Mouse (Mus musculus): ENCODE measurements at regions not wholly inside any gene's neighbourhood (a gene's known extent, or its start where the extent isn't known, plus 50 kb on each side); places are given as distances from the start of the nearest gene placed in this dataset.

- no peak for ATAC-seq (replicated peaks; ENCODE audit: insufficient number of reproducible peaks, low FRiP score, low TSS enrichment, poor library complexity, severe bottlenecking)
Measured at GRCm38 (mm10) chr16:85743022-85743421, 59.9 kb downstream of the Adamts1 start.

GRCm38 (mm10) chr16:85738606-85739195, 64.2 kb downstream of the Adamts1 start:
- ATAC-seq (replicated peaks; ENCODE audit: insufficient number of reproducible peaks, low FRiP score, low TSS enrichment, poor library complexity, severe bottlenecking) = no peak

GRCm38 (mm10) chr16:85728026-85728425, 74.9 kb downstream of the Adamts1 start:
- no peak for ATAC-seq (replicated peaks; ENCODE audit: insufficient number of reproducible peaks, low FRiP score, low TSS enrichment, poor library complexity, severe bottlenecking)

GRCm38 (mm10) chr16:85721968-85722367, 80.9 kb downstream of the Adamts1 start:
- no peak for ATAC-seq (replicated peaks; ENCODE audit: insufficient number of reproducible peaks, low FRiP score, low TSS enrichment, poor library complexity, severe bottlenecking)

- no peak for ATAC-seq (replicated peaks; ENCODE audit: insufficient number of reproducible peaks, low FRiP score, low TSS enrichment, poor library complexity, severe bottlenecking)
Measured at GRCm38 (mm10) chr16:85712291-85712690, 90.6 kb downstream of the Adamts1 start.

GRCm38 (mm10) chr16:85704254-85705020, 98.5 kb downstream of the Adamts1 start:
- no peak for ATAC-seq (replicated peaks; ENCODE audit: insufficient number of reproducible peaks, low FRiP score, low TSS enrichment, poor library complexity, severe bottlenecking)

GRCm38 (mm10) chr16:85702889-85703480, 99.9 kb downstream of the Adamts1 start:
- no peak for ATAC-seq (replicated peaks; ENCODE audit: insufficient number of reproducible peaks, low FRiP score, low TSS enrichment, poor library complexity, severe bottlenecking)

- no peak for ATAC-seq (replicated peaks; ENCODE audit: insufficient number of reproducible peaks, low FRiP score, low TSS enrichment, poor library complexity, severe bottlenecking)
Measured at GRCm38 (mm10) chr16:85699329-85699728, 103.6 kb downstream of the Adamts1 start.

- no peak for ATAC-seq (replicated peaks; ENCODE audit: insufficient number of reproducible peaks, low FRiP score, low TSS enrichment, poor library complexity, severe bottlenecking)
Measured at GRCm38 (mm10) chr16:85682721-85683120, 120.2 kb downstream of the Adamts1 start.

- 0 out of 2 replicates have a peak, but pooled peaks have one; percentile 40 for ATAC-seq (replicated peaks; ENCODE audit: insufficient number of reproducible peaks, low FRiP score, low TSS enrichment, poor library complexity, severe bottlenecking)
Measured at GRCm38 (mm10) chr16:85680351-85680750, 122.6 kb downstream of the Adamts1 start.

GRCm38 (mm10) chr16:85678781-85679180, 124.1 kb downstream of the Adamts1 start:
- ATAC-seq (replicated peaks; ENCODE audit: insufficient number of reproducible peaks, low FRiP score, low TSS enrichment, poor library complexity, severe bottlenecking) = no peak

GRCm38 (mm10) chr16:85678228-85678627, 124.7 kb downstream of the Adamts1 start:
- ATAC-seq (replicated peaks; ENCODE audit: insufficient number of reproducible peaks, low FRiP score, low TSS enrichment, poor library complexity, severe bottlenecking) = no peak

GRCm38 (mm10) chr16:85677027-85677426, 123.8 kb upstream of the Cyyr1 start:
- no peak for ATAC-seq (replicated peaks; ENCODE audit: insufficient number of reproducible peaks, low FRiP score, low TSS enrichment, poor library complexity, severe bottlenecking)

- no peak for ATAC-seq (replicated peaks; ENCODE audit: insufficient number of reproducible peaks, low FRiP score, low TSS enrichment, poor library complexity, severe bottlenecking)
Measured at GRCm38 (mm10) chr16:85668767-85669166, 115.6 kb upstream of the Cyyr1 start.

- no peak for ATAC-seq (replicated peaks; ENCODE audit: insufficient number of reproducible peaks, low FRiP score, low TSS enrichment, poor library complexity, severe bottlenecking)
Measured at GRCm38 (mm10) chr16:85667790-85668189, 114.6 kb upstream of the Cyyr1 start.

GRCm38 (mm10) chr16:85649516-85649915, 96.3 kb upstream of the Cyyr1 start:
- ATAC-seq (replicated peaks; ENCODE audit: insufficient number of reproducible peaks, low FRiP score, low TSS enrichment, poor library complexity, severe bottlenecking) = no peak

GRCm38 (mm10) chr16:85640992-85641391, 87.8 kb upstream of the Cyyr1 start:
- no peak for ATAC-seq (replicated peaks; ENCODE audit: insufficient number of reproducible peaks, low FRiP score, low TSS enrichment, poor library complexity, severe bottlenecking)

- no peak for ATAC-seq (replicated peaks; ENCODE audit: insufficient number of reproducible peaks, low FRiP score, low TSS enrichment, poor library complexity, severe bottlenecking)
Measured at GRCm38 (mm10) chr16:85637079-85637478, 83.9 kb upstream of the Cyyr1 start.

- no peak for ATAC-seq (replicated peaks; ENCODE audit: insufficient number of reproducible peaks, low FRiP score, low TSS enrichment, poor library complexity, severe bottlenecking)
Measured at GRCm38 (mm10) chr16:85629738-85630137, 76.5 kb upstream of the Cyyr1 start.

GRCm38 (mm10) chr16:85624505-85624904, 71.3 kb upstream of the Cyyr1 start:
- no peak for ATAC-seq (replicated peaks; ENCODE audit: insufficient number of reproducible peaks, low FRiP score, low TSS enrichment, poor library complexity, severe bottlenecking)
